Mouse (Mus musculus): ENCODE results near the gene Gpr108. TPM values are rescaled to one million over a fixed set of nuclear protein-coding genes. Genes with fewer than 3 reads are reported as not detected.

The Gpr108 gene
- total RNA-seq, 2 experiments from 2014 or later = 20.9 to 27.2 TPM

- ATAC-seq (replicated peaks; ENCODE audit: poor library complexity, severe bottlenecking) = peak; percentile 53
These were observed 649 bp downstream of the Gpr108 start for GRCm38 (mm10) chr17:57247393-57248200.

DNA sequence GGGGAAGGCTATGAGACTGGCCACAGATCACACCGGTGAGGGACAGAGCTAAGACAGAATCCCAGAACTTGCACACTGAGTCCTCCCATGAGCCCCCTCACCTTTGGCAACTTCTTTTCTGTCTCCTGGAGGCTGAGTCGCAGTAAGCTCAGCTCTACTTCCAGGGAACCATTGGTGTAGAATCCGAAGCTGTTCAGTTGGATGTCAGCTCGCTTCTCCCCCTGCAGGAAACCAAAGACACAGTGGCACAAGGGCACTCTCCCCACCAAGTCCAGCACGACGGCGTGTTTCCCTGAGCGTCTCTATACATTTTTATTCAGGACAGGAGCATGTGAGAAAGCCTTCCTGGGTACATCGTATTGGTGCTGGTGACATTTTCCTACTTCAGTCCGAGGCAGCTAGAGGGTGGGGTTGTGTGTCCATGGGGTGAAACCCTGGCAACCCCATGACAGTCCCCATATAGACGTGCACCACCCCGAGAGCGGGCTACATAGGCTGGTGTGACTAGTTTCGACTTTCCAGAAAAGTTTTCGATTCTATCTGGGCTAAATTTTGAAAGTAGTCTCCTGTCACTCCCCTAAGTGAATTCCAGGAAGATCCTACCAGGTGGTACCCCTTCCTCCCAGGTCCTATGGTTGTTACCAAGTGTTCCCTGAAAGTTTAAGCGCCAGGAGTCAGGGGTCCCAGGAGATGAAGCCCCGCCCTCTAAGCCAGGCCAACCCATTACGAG, 1.4 kb downstream of the Gpr108 start:
- no peak for ATAC-seq (replicated peaks; ENCODE audit: poor library complexity, severe bottlenecking)

GRCm38 (mm10) chr17:57245311-57245929, 2.8 kb downstream of the Gpr108 start:
- no peak for ATAC-seq (replicated peaks; ENCODE audit: poor library complexity, severe bottlenecking)

DNA sequence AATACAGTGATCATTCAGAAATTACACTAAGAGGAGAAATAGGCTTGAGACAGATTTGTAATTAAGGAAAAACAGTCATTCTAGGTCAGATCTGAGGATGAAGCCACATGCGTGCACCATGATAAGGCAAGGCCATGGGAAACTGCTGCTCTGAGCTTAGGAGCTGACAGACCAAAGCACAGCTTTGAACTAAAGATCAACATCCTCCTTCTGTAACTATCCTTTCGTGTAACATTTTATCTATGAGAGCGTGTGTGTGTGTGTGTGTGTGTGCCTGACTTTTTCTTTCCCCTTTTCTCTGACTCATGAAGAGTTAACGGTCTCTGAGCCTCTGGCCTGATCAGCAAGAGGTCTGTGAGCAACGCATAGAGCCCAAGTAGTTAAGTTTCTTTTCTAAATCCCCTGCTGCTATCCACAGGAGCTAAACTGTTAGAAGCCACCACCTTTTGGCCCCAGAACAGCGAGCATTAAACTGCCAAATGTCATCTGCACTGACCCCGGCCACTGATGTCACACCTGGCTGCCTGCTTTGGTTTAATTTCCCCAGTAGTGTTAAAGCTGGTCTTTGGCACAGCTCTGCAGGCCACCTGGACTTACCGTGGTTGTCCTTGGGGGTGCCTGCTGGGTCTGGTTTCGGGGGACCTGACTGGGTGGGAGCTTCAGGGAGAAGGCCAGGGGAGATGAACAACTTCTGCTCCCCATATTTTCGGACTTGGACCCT, 4.4 kb downstream of the Gpr108 start:
- no peak for ATAC-seq (replicated peaks; ENCODE audit: poor library complexity, severe bottlenecking)

- no peak for ATAC-seq (replicated peaks; ENCODE audit: poor library complexity, severe bottlenecking)
These were observed 11.1 kb downstream of the Gpr108 start for GRCm38 (mm10) chr17:57237181-57237580.

- ATAC-seq (replicated peaks; ENCODE audit: poor library complexity, severe bottlenecking) = no peak
These were observed 12.4 kb downstream of the Gpr108 start for GRCm38 (mm10) chr17:57235803-57236202.

- ATAC-seq (replicated peaks; ENCODE audit: poor library complexity, severe bottlenecking) = no peak
These were observed 13.9 kb downstream of the Gpr108 start for GRCm38 (mm10) chr17:57234254-57234928.

- no peak for ATAC-seq (replicated peaks; ENCODE audit: poor library complexity, severe bottlenecking)
These were observed 15.2 kb downstream of the Gpr108 start for GRCm38 (mm10) chr17:57233038-57233437.

DNA sequence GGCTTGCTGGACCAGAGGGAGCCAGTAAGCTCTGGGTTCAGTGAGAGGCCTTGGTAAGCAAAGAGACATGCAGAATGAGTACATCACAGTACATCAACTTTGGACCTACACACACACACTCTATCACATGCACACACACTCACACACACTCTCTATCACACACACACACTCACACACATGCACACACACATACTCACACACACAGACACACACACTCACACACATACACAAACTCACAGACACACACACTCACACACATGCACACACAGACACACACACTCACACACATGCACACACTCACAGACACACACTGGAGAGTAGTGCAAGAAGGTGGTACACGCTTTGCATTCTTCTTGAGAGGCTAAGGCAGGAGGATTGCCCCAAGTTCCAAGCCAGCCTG, 16.0 kb downstream of the Gpr108 start:
- no peak for ATAC-seq (replicated peaks; ENCODE audit: poor library complexity, severe bottlenecking)

- ATAC-seq (replicated peaks; ENCODE audit: poor library complexity, severe bottlenecking) = peak; percentile 57
These were observed 16.9 kb downstream of the Gpr108 start for GRCm38 (mm10) chr17:57231321-57231771.

DNA sequence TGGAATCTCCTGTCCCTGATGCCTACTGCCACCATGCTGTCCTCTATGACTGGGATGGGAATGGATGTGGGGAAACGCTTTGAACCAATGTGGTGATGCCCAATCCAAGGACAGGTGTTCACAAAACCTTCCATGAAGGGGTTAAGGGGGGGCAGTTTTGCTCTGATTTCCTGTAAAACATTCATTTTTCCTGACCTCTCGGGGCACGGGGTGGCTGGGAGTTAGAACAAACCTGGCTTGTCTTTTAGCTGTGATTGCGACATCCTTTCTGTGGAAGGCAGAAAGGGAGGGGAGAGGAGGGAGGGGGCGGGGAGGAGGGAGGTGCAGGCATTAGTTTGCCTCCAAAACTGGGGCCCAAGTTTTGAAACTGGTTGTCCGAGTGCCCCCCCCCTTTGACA, 17.5 kb downstream of the Gpr108 start:
- ATAC-seq (replicated peaks; ENCODE audit: poor library complexity, severe bottlenecking) = peak; percentile 20

- peak; percentile 10; the same call in 1 of the 2 replicates for ATAC-seq (replicated peaks; ENCODE audit: poor library complexity, severe bottlenecking)
These were observed 18.2 kb downstream of the Gpr108 start for GRCm38 (mm10) chr17:57229851-57230727.

GRCm38 (mm10) chr17:57228873-57229272, 19.4 kb downstream of the Gpr108 start:
- ATAC-seq (replicated peaks; ENCODE audit: poor library complexity, severe bottlenecking) = no peak

GRCm38 (mm10) chr17:57228014-57228413, 20.2 kb downstream of the Gpr108 start, which contains the start of gene C3:
TSS of gene C3 (minus strand) at chr17:57228136.
- peak; percentile 69 for ATAC-seq (replicated peaks; ENCODE audit: poor library complexity, severe bottlenecking)

GRCm38 (mm10) chr17:57227468-57227867, 20.8 kb downstream of the Gpr108 start:
- ATAC-seq (replicated peaks; ENCODE audit: poor library complexity, severe bottlenecking) = no peak

GRCm38 (mm10) chr17:57223313-57223712, 24.9 kb downstream of the Gpr108 start:
- 0 out of 2 replicates have a peak, but pooled peaks have one; percentile 10 for ATAC-seq (replicated peaks; ENCODE audit: poor library complexity, severe bottlenecking)

GRCm38 (mm10) chr17:57221911-57222310, 26.3 kb downstream of the Gpr108 start:
- no peak for ATAC-seq (replicated peaks; ENCODE audit: poor library complexity, severe bottlenecking)

DNA sequence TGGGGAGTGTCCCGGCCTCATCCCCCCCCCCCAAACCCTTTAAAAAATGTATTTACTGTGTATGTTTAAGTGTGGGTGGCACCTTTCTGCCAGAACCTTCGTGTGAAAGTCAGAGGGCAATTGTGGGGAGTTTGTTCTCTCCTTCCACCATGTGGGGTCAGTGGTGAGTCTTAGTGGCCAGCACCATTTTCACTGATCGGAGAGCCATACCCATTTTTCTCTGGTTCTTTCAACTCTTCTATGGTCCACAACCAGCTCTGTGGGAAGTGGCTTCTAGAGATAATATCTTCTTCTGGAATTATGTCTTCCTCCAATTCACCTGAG, 28.4 kb downstream of the Gpr108 start:
- ATAC-seq (replicated peaks; ENCODE audit: poor library complexity, severe bottlenecking) = peak; percentile 34; the same call in 1 of the 2 replicates

Data from granulocyte monocyte progenitor cell, adult 5-6 weeks (primary cell).